Mouse (Mus musculus): ENCODE data around the gene Ptcd3.

Gene Ptcd3
- long read RNA-seq, experiment 1, partial matches to known transcripts: 1 of 31 reads
- long read RNA-seq, experiment 1, other reads (novel, unspliced or antisense): 30 of 31 reads
- long read RNA-seq, experiment 2, partial matches to known transcripts: 4 of 37 reads
- long read RNA-seq, experiment 2, other reads (novel, unspliced or antisense): 33 of 37 reads

DNA sequence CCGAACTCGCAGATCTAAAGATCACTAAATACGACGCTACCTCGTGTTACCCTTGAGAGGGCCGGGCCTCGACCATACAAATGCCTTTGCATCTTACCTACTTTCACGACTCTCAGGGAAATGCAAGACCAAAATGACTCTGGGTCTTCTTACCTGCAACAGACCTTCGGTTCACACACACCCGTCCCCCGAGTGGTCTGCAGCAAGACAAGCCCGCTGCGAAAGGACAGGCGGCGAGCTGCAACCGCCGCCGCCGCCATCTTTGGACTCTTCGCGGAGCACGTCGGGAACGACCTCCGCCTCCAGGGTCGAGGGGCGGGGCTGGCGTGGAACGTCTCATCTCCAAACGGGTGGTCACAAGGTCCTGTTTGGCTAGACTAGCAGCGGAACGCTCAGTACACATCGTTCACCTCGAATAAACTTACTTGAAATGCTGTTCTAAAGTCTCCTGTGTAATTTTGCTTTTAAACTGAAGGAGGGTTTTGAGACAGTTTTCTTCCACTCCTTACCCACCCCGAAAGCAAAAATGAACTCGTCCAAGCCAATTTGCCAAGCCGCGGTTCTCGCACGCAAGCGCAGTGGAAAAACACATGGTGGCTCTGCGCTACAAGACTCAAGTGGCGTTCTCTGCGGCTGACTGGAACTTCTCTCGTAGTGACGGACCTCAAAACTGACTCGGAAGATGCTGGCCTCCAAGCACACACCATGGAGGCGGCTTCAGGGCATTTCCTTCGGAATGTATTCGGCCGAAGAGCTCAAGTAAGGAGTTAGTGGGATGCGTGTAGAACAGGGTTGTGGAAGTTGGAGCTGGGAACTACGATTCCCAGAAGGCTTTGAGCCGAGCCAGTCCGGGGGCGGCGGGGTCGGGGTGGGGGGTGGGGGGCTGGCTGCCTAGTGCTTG is at the start of gene Ptcd3, which contains the start of gene Polr1a:
Gene Ptcd3, minus strand, starts transcription at position 270 of the 901 bp plus-strand sequence.
Gene Polr1a, plus strand, starts transcription at position 573 of the 901 bp plus-strand sequence.
- intact Hi-C loops (cut with DNase I): no loop called here

DNA sequence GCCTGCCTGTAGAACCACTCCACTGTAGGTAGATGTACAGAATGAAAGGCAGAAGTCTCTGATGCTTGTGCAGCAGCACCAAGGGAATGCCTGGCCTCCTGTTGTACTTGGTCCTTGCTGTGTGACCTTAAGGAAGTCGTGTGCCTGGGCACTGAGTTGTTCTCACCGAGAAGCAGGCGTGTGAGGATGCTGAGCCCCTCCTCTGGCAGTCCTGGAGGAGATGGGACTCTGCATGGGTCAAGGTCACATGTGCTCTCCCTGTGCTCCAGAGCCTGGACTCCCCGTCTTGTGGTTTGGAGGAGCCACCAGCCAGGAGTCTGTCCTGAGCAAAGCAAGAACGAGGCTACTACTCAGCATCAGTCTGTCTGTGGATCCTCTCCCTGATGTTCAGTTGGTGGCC is 42.6 kb upstream of the Ptcd3 start:
- intact Hi-C loops (cut with DNase I): no loop called here

DNA sequence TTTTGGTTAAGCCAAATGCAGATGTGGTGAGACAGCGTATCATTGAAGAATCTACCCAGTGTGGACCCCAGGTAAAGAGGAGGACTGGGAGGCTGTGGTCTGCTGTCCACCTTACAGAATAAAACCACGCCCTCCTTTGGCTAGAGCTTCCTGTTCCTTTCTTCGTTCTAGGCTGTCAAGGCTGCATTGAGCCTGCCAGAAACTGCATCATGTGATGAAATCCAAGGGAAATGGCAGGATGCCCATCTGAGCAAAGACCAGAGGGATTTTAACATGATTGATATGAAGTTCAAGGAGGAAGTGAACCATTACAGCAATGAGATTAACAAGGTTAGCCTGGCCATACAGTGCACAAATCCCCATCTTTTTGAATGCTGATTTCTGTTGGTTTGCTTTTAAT is 42.0 kb upstream of the Ptcd3 start:
- intact Hi-C loops (cut with DNase I): no loop called here

DNA sequence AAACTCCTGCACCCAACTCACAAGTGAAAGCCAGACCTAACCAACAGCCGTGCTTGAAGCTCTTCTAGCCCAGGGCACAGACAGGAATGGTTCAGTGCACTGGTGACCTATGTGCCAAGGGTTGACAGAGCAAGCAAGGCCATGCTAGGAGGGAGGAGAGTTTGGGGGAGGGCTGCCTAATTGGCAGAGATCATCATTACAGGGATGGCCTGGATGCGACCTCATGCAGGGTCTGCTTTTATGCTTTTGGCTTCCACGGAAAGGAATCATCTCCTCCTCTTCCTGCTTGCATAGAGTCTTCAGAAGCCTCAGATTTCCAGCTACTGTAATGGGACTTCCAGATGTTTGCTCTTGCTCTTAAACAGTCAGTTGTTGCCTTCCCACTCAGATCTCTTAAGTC is 41.2 kb upstream of the Ptcd3 start:
- intact Hi-C loops (cut with DNase I): no loop called here

DNA sequence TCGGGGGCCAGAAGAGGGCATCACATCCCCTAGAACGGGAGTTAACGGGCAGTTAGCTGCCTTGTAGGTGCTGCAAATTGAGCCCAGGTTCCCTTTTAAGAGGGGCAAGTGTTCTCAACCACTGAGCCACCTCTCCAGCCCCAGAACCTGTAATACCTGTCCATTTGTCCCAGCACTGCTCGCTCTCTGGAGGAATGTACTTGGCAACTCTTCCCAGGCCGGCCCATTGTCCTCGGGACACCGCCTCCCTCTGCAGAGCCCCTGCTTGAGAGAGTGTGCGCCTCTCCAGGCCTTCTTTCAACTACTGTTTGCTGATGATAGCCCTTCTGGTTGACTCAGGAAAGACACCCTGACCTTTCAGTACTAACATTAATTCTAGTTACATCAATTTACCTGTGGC is 37.6 kb upstream of the Ptcd3 start:
- intact Hi-C loops (cut with DNase I): no loop called here

DNA sequence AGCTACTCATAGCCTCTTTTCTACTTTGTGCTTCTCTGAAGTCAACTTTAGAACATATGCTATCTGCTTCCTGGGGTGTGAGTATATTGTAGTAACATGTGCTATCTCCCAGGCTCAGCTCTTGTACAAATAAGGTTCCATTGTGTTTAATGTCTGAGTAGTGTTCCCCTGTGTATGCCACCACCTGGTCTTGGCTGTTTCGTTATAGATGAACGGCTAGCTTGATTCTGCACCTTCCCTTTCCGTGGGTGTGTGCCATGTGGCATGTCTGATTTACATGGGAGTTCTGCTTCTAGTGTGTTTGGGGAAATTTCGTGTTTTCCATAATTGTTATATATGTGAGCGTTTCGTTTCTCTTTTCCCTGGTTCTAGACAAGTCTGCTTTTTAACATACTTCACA is 36.6 kb upstream of the Ptcd3 start:
- intact Hi-C loops (cut with DNase I): no loop called here

DNA sequence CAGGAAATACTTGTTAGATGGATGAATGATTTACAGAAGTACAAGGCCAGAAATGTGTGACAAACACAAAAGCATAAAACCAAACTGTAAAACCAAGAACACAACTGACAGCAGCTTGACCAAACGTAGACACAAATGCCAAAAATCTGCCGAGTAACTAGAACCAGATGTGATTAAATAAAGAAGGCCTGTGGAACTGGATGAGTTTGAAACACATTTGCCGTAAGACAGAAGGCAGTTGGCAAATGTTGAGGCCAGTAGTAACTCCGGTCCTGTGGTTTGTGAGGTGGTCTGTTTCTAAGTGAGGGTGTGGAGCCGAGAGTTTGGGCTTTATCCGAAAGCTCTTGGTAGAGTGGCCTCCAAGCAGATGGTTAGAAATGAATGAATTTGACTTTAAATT is 32.4 kb upstream of the Ptcd3 start:
- intact Hi-C loops (cut with DNase I): no loop called here

DNA sequence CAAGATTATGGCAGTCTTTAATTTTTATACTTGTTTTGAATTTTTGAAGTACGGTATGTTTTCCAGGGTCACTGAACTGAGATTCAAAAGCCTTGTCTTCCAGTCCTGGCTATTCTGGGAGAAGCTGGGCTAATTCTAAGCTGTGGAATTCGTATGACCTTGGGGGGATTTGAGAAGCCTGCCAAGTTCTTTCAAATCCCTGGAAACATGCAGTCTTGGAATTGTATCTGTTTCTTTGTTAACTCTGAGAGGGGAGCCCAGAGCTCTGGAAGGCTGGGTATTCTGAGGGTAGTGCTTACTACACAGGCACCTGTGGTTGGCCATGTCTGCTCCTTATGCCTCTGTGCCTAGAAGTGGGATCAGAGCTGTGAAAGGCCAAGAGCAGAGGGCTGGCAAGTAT is 27.2 kb upstream of the Ptcd3 start:
- intact Hi-C loops (cut with DNase I): no loop called here

DNA sequence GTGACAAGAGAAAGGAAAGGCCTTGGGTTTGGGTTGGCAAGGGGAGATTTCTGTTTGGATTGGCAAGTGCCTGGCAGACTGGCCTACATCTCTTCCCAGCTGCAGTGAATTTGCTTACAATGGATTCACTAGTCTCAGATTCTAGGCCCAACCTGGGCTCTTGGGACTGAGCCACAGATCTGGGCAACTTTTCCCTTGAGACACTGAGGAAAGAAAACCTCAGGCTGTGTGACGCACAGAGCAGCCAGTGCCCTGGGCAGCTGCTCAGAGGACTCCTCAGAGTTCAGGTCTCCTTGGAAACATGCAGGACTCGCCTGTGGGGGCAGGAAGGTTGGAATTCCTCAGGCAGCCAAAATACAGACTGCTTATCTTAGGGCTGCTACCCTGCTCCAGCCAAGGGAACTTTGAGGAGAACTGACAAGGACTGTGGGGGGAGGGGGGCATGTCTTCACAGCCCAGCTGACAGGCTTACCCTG is 25.6 kb upstream of the Ptcd3 start:
- intact Hi-C loops (cut with DNase I): loop anchor here (5.0 kb wide), 1 partner anchor 163 kb away; the partner anchor contains the start of gene St3gal5

DNA sequence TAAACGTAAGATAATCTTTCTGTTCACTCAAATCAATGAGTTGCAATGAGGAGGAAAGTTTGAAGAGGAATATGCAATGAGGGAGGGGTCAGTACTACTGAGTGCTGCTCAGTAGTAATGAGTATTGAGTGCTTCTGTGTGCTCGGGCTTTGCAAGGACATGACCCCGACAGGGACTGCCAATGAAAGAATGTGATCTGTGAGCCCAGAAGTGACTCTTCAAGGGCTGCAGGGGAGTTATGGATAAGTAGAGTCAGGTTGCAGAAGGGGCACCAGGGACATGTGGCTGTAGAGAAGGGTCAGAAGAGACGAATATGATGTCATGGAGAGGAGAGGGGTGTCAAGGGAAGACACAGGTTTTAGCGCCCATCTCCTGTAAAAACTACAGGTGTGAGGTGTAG is 23.8 kb upstream of the Ptcd3 start:
- intact Hi-C loops (cut with DNase I): loop anchor here (5.0 kb wide), 1 partner anchor 165 kb away; the partner anchor contains the start of gene St3gal5

DNA sequence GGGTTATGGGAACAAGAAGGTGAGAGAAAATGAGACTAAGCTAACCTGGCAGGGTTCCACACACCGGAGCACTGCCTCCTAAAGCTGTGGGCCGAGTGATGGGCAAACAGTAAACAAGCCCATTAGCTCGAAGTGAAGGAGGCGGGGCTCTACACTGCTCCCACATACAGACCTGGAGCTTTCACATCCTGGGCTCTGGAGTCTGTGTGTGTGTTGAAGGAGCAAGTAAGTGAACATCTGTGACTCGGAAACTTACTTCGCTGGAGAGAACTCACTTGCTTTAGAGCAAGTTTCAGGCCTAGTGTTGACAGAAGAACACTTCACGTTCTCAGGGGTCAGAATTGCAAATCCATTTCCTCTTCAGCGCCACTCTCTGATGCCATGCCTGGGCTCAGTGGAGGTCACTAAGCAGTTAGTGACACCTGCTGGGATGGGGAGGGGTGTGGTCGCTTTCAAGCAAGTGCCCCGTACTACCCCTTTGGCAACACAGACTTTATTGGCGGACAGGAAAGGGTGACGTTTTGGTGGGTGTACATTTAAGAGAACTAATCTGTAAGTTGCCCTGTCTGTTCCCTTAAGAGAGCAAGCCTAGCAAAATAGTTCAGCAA is 22.4 kb upstream of the Ptcd3 start:
- intact Hi-C loops (cut with DNase I): loop anchor here (5.0 kb wide), 1 partner anchor 166 kb away; the partner anchor contains the start of gene St3gal5

DNA sequence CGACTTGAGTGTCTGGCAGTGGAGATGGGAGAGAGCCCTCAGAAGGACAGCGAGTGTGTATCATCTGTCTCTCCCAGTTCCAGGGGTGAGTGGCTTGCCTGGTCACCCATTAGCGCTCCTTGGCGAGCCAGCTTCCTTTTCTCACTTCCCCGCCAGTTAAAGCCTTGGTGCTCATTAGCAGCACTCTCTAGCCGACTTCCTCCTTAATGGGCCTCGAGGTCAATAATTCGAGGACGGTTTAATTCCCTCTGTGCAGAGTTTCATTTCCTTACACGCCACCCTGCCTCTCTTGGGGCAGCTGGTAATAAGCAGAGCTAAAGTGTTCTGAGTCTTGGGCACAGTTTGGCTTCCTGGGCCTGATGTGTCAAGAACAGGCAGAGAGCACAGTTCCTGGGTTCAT is 21.5 kb upstream of the Ptcd3 start:
- intact Hi-C loops (cut with DNase I): loop anchor here (5.0 kb wide), 1 partner anchor 167 kb away; the partner anchor contains the start of gene St3gal5

DNA sequence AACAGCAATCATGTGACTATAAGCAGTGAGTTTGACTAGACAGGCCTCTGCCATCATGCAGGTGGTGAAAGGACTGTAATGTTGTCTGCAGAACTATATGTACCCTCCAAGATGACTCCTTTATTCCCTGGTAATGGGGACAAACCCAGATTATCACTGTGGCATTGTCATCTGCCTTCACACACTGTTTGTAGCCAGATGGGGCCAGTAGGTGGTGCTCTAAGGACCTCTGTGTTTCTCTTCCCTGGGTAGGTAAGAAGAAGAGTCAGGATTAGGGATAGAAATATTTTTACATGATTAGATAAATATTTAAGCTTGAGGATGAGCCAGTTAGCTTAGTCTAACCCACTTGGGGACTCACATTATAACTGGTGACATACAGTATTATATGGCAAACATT is 19.4 kb upstream of the Ptcd3 start:
- intact Hi-C loops (cut with DNase I): loop anchor here (2.0 to 10.0 kb wide), 2 partner anchors 237 to 337 kb away; no protein-coding TSS in a partner anchor

DNA sequence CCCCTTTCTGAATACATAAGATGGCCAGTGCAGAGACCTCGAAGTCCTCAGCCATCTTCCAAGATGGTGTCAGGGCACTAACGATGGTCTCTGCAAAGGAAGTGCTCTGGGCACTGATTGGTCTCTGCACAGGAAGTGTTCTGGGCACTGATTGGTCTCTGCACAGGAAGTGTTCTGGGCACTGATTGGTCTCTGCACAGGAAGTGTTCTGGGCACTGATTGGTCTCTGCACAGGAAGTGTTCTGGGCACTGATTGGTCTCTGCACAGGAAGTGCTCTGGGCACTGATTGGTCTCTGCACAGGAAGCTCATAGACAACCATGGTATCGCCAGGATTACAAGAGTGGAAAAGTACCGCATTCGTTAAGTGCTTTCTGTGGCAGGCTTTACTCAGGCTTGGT is 16.7 kb upstream of the Ptcd3 start:
- intact Hi-C loops (cut with DNase I): loop anchor here (10.0 kb wide), 1 partner anchor 340 kb away; no protein-coding TSS in a partner anchor

DNA sequence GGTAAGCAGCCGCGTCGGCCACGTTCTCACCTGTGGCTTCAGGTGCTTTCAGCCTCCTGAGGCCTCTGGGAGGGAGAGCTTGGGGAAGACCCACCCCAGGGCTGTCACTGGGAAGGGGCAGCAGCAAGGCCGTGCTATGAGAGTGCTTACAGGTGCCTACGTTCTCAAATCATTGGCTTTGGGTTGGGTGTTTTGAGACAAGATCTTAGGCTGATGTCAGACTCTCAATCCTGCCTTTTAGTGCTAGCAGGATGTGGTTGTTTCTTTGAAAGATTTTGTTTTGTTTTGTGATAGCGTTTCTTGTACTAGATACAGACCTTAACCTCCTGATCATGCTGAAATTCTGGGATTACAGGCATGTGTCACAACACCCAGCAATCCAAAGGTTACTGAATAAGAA is 12.2 kb upstream of the Ptcd3 start:
- intact Hi-C loops (cut with DNase I): loop anchor here (10.0 kb wide), 1 partner anchor 344 kb away; no protein-coding TSS in a partner anchor

DNA sequence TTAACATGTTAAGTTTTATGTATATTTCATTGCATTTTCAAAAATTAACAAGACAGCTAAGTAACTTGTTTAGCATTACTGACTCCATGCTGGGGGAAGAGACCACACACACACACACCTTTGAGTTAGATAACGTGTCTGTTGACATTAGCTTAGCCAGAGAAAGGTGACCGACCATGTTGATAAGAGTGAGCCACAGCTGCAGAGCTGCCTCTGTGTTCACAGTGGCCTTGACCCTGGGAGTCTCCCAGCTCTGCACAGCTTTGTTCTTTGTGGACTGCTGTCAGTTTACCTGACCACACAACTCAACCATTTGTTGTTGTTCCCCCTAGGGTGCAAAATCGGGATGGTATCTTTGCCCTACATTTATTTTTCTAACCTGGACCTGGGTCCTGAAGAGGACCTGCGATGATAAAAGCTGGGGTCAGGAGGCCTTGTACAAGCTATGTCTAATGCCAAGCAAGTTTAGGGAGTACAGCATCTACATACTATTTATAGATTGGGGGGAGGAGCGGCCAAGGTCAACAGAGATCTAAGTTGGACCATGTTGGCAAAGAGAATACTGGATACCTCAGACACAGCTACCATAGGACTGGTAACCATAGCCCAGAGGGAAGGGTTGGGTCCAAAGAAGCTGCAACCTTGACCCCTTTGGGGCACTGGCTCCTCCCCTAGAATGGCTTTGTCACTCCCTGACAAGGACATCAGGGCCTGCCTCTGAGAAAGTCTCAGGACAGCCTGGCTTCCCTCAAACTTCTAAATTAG is 3.3 kb upstream of the Ptcd3 start:
- intact Hi-C loops (cut with DNase I): no loop called here

DNA sequence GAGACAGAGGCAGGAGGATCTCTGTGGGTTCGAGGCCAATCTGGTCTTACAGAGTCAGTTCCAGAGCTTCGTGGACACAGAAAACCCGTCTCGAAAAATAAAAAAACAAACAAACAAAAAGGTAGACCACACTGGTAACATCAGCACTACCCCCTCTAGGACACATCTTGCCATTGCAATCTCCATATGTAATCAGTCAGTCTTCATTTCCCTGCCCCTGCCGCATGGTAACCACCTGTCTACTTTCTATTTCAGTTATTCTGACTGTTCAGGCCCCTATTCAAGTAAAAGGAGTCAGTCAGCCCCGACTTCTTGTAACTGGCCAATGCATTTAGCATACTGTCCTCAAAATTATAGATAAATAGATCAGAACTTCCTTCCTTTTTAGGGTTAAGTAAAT is 1.3 kb upstream of the Ptcd3 start:
- intact Hi-C loops (cut with DNase I): no loop called here

DNA sequence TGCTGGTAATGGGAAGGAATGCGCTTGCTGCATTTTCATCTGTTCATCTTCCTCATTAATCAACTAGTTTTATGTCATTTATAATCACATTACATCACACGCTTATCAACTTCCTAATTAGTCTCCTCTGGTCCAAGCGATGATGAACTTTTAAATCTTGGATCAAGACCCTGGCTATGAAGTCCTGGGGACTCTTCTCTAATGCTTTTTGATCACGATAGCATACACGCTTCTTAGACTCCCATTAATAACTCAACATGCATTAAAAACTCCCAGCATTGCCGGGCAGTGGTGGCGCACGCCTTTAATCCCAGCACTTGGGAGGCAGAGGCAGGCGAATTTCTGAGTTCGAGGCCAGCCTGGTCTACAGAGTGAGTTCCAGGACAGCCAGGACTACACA is 834 bp upstream of the Ptcd3 start:
- intact Hi-C loops (cut with DNase I): no loop called here

DNA sequence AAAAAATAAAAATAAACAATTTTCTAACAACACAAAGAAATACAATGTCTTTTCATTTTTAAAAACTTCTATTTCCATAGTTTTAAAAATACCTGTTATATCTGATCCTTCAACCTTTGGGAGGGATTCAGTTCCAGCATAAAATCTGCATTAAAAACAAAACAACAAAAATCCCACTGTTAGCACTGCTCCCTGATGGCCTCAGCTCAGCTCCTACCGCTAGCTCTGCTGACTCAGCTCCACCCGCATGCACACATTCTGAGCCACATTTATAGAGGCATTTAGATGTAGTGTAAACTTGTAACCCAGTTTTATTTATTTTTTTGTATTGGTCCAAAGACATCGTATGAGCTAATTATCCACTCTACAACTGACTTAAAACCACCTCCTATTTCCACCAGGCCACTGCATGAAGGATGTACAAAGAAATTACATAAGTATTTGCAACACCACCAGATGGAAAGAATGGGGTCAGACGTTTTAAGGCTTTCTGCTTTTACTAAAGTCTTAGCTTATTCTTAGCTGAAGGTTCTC is 781 bp downstream of the Ptcd3 start:
- intact Hi-C loops (cut with DNase I): no loop called here

DNA sequence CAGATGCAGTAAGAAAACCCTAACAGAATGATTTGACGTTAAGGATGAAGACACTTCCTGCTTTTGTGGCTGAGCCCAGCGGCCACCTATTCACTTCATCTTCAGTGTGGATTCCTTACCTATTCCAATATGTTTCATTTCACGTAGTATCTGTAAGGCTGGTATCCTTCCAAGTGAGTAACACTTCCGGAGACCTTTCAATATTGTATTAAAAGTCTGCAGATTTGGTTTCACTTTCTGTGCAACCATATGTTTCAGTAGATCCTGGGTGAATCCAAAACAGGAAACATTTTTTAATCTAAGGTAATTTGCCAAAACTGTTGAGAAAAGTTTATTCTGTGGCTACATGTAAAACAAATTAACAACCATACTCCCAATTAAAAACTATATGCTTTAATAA is 15.3 kb downstream of the Ptcd3 start:
- intact Hi-C loops (cut with DNase I): loop anchor here (10.0 kb wide), 1 partner anchor 278 kb away; no protein-coding TSS in a partner anchor
